Mouse (Mus musculus) liver, embryonic 12.5 days (tissue): ENCODE measurements around the gene Catsper2. TPM values are rescaled to one million over a fixed set of nuclear protein-coding genes. Genes with fewer than 3 reads are reported as not detected.
"Not testable (repeated sequence)": the region's sequence is repeated elsewhere in the genome, so short reads cannot be mapped to it uniquely, and the experiment has no call there.

Source experiments
- ATAC-seq: fragments of 200-750 bp; cut with Nextera tagmentation; 2 replicates; pipeline ENCODE4 v1.8.0; 2017; ENCODE audit warnings: moderate number of reproducible peaks, mild to moderate bottlenecking, moderate library complexity
- H3K27ac ChIP-seq: fragments of 300-500 bp; sonication (generic); 2 replicates; pipeline ENCODE4 v1.5.1; 2016; ENCODE audit warnings: mild to moderate bottlenecking
- H3K27me3 ChIP-seq: fragments of 300-500 bp; sonication (generic); replicated peaks from 2 replicates; pipeline ENCODE4 v1.6.1; 2016; ENCODE audit warnings: mild to moderate bottlenecking, moderate library complexity
- H3K36me3 ChIP-seq: fragments of 300-500 bp; sonication (generic); 2 replicates; pipeline ENCODE4 v1.6.1; 2016; ENCODE audit warnings: mild to moderate bottlenecking, moderate library complexity
- H3K4me1 ChIP-seq: fragments of 300-500 bp; sonication (generic); 2 replicates; pipeline ENCODE4 v1.6.1; 2016
- H3K4me2 ChIP-seq: fragments of 300-500 bp; sonication (generic); 2 replicates; pipeline ENCODE4 v1.6.1; 2016; ENCODE audit warnings: mild to moderate bottlenecking, moderate library complexity
- H3K4me3 ChIP-seq: fragments of 300-500 bp; sonication (generic); 2 replicates; pipeline ENCODE4 v1.5.1; 2016; ENCODE audit warnings: mild to moderate bottlenecking, moderate library complexity
- H3K9ac ChIP-seq: fragments of 300-500 bp; sonication (generic); 2 replicates; pipeline ENCODE4 v1.6.1; 2016; ENCODE audit warnings: mild to moderate bottlenecking, moderate library complexity
- H3K9me3 ChIP-seq: fragments of 300-500 bp; sonication (generic); replicated peaks from 2 replicates; pipeline ENCODE4 v1.6.1; 2016; ENCODE audit warnings: mild to moderate bottlenecking, moderate library complexity
- WGBS: fragments of 180-500 bp; shearing (Covaris S2); methylation state at CpG from one replicate; pipeline ENCODE4 v1.1.7; 2016; ENCODE audit not compliant: insufficient replicate concordance; 5-methylcytosine and 5-hydroxymethylcytosine counted together
- polyA plus RNA-seq: library from polyadenylated mRNA; unstranded; fragments of >200 nt; fragmentation: Nextera tagmentation; extraction: Ambion mirVana; gene quantifications from 2 replicates; pipeline ENCODE4 v1.2.1, GENCODE M21; 2016

Gene Catsper2
- polyA plus RNA-seq, 1 experiment from 2014 or later = 1.0 TPM

- Histone ChIP-seq H3K4me1 (peaks cover 30% of the 10 kb centered on the region), H3K27me3 (no peaks in the 10 kb centered on the region), H3K36me3 (peaks cover 78% of the 10 kb centered on the region), H3K9me3 (no peaks in the 10 kb centered on the region), H3K9ac (no peak overlapping the region), H3K4me2 (no peak overlapping the region), H3K27ac (no peak overlapping the region), H3K4me3 (no peak overlapping the region)
- WGBS = 82% methylated on average over 3 of the region's 3 CpGs
- no peak for ATAC-seq
These were observed 4.9 kb upstream of the Catsper2 start for GRCm38 (mm10) chr2:121418476-121418875.

DNA sequence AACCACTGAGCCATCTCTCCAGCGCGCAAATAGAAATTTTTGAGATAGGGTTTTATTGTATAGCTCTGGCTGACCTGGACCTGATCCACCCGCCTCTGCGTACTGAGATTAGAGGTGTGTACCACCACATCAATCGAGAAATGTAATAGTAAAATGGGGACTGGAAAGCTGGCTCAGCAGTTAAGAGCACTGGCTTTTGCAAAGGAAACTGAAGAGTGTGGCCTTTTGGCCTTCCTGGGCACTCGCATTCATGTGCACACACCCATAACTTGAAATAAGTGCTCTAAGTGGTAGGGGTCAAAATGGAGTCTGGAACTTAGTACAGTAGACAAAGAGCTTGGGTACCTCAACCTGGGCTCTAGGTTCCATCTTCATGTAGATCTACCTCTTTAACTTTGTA is 2.8 kb upstream of the Catsper2 start:
- H3K9me3 ChIP-seq = no peaks in the 10 kb centered on the region
- H3K4me2 ChIP-seq = peak overlapping the region; percentile 89; the same call in 1 of the 2 replicates
- H3K9ac ChIP-seq = no peak overlapping the region
- H3K27ac ChIP-seq = no peak overlapping the region
- no peaks in the 10 kb centered on the region for H3K27me3 ChIP-seq
- ATAC-seq = no peak
- no peak overlapping the region for H3K4me3 ChIP-seq
- 80% methylated on average over 6 of the region's 6 CpGs for WGBS
- peaks cover 57% of the 10 kb centered on the region for H3K36me3 ChIP-seq
- peaks cover 44% of the 10 kb centered on the region for H3K4me1 ChIP-seq

DNA sequence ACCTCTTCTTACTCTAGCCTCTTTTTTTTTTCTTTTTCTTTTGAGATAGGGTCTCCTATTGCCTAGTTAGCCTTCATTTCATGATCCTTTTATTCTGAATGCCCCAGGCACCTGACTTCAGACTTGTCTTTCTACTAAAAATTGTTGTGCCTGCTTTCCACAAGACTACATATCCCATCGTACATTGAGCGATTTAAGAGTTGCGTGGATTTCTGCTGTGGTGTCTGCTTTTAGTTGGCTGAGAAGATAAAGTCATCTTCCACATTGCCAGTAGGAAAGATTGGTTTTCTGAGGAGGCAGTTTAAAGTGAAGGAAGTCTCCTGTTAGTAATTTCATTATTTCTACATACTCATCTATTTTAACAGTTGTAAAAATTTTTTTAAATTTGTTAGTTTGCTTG is 2.0 kb upstream of the Catsper2 start:
- Histone ChIP-seq H3K36me3 (peaks cover 51% of the 10 kb centered on the region), H3K4me1 (peaks cover 44% of the 10 kb centered on the region), H3K27ac (no peak overlapping the region), H3K4me2 (peak overlapping the region; percentile 89), H3K27me3 (no peaks in the 10 kb centered on the region), H3K4me3 (peak overlapping the region; percentile 100), H3K9ac (peak overlapping the region; percentile 99), H3K9me3 (no peaks in the 10 kb centered on the region)
- WGBS = 75% methylated on average over 3 of the region's 3 CpGs
- no peak for ATAC-seq

- Histone ChIP-seq H3K27me3 (no peaks in the 10 kb centered on the region), H3K9me3 (no peaks in the 10 kb centered on the region), H3K9ac (peak overlapping the region; percentile 99), H3K36me3 (peaks cover 47% of the 10 kb centered on the region), H3K4me2 (peak overlapping the region; percentile 89), H3K27ac (0 out of 2 replicates have a peak overlapping the region, but pooled peaks have one; percentile 96), H3K4me3 (peak overlapping the region; percentile 100), H3K4me1 (peaks cover 44% of the 10 kb centered on the region)
- ATAC-seq = no peak
- WGBS = 27% methylated on average over 3 of the region's 3 CpGs
These were observed 1.5 kb upstream of the Catsper2 start for GRCm38 (mm10) chr2:121415103-121415502.

GRCm38 (mm10) chr2:121414139-121414685 is 620 bp upstream of the Catsper2 start:
- Histone ChIP-seq H3K9ac (peak overlapping the region; percentile 99), H3K4me2 (peak overlapping the region; percentile 89), H3K9me3 (no peaks in the 10 kb centered on the region), H3K4me3 (peak overlapping the region; percentile 100), H3K27ac (peak overlapping the region; percentile 96), H3K27me3 (no peaks in the 10 kb centered on the region), H3K4me1 (peaks cover 44% of the 10 kb centered on the region), H3K36me3 (peaks cover 40% of the 10 kb centered on the region)
- WGBS = 0% methylated on average over 32 of the region's 32 CpGs
- peak; percentile 73 for ATAC-seq

DNA sequence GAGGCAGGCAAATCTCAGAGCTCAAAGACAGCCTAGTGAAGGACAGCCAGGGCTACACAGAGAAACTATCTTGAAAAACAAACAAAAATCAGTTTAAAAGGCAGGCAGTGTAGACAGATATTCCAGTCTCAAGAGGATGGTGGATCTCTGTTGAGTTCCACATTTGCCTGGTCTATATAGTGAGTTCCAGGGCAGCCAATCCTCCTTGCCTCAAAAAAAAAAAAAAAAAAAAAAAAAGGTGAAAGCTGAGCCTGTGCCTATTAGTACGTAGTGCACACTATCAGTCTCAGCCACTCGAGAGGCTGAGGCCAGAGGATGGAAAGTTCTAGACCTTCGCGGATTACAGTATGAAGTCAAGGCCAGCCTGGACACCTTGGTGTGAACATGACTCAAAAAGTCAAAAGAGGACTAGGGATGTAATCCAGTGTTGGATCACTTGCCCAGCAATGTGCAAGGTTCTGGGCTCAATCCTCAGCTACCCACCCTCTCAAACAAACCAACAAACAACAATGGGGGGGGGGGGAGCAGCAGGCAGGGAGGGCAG is 677 bp downstream of the Catsper2 start:
- H3K4me3 ChIP-seq = peak overlapping the region; percentile 100
- ATAC-seq = no peak

GRCm38 (mm10) chr2:121408160-121408559 is 5.4 kb downstream of the Catsper2 start:
- H3K4me3 ChIP-seq = no peak overlapping the region
- no peak overlapping the region for H3K9ac ChIP-seq
- 19% methylated on average over 4 of the region's 4 CpGs for WGBS
- H3K27ac ChIP-seq = no peak overlapping the region
- peak; percentile 39; the same call in 1 of the 2 replicates for ATAC-seq
- no peaks in the 10 kb centered on the region for H3K27me3 ChIP-seq
- H3K36me3 ChIP-seq = no peaks in the 10 kb centered on the region
- H3K4me2 ChIP-seq = no peak overlapping the region
- H3K4me1 ChIP-seq = peaks cover 13% of the 10 kb centered on the region
- H3K9me3 ChIP-seq = no peaks in the 10 kb centered on the region

More for the DNA sequence above, 677 bp downstream of the Catsper2 start:
- H3K27me3 ChIP-seq = no peaks in the 10 kb centered on the region
- H3K9me3 ChIP-seq = no peaks in the 10 kb centered on the region
- 6% methylated on average over 4 of the region's 4 CpGs for WGBS
- peaks cover 27% of the 10 kb centered on the region for H3K36me3 ChIP-seq
- H3K27ac ChIP-seq = peak overlapping the region; percentile 96
- H3K4me2 ChIP-seq = peak overlapping the region; percentile 89
- peaks cover 44% of the 10 kb centered on the region for H3K4me1 ChIP-seq
- H3K9ac ChIP-seq = peak overlapping the region; percentile 99

GRCm38 (mm10) chr2:121403296-121403695 is 10.3 kb downstream of the Catsper2 start:
- no peak for ATAC-seq

DNA sequence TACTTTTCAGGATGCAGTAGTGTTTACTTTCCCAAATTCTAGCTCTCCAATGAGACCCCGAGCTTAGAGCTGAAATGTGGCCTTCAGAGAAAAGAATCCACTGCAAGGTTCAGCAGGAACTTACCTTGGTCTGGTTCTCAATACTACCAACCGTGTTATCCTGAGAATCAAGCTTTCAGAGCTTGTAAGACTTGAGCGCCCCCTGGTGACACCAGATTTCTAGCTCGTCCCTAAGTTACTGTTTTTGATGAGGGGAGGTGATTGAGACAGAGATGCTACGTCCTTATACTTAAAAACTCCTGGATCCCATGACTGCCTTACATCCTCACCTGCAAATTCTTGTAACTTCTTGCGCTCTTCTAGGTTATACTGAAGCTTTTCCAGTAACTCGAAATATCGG is 17.0 kb downstream of the Catsper2 start:
- Histone ChIP-seq H3K27ac (no peak overlapping the region), H3K4me3 (no peak overlapping the region), H3K36me3 (no peaks in the 10 kb centered on the region), H3K9me3 (no peaks in the 10 kb centered on the region), H3K4me1 (no peaks in the 10 kb centered on the region), H3K9ac (no peak overlapping the region), H3K27me3 (peaks cover 6% of the 10 kb centered on the region; the same call in 1 of the 2 replicates), H3K4me2 (no peak overlapping the region)
- ATAC-seq = no peak
- WGBS = 14% methylated on average over 8 of the region's 8 CpGs

More at GRCm38 (mm10) chr2:121403296-121403695, 10.3 kb downstream of the Catsper2 start:
- no peak overlapping the region for H3K4me3 ChIP-seq
- no peak overlapping the region for H3K27ac ChIP-seq
- no peak overlapping the region for H3K4me2 ChIP-seq
- H3K9ac ChIP-seq = no peak overlapping the region
- peaks cover 6% of the 10 kb centered on the region; the same call in 1 of the 2 replicates for H3K27me3 ChIP-seq
- no peaks in the 10 kb centered on the region for H3K36me3 ChIP-seq
- no peaks in the 10 kb centered on the region for H3K9me3 ChIP-seq
- H3K4me1 ChIP-seq = no peaks in the 10 kb centered on the region

DNA sequence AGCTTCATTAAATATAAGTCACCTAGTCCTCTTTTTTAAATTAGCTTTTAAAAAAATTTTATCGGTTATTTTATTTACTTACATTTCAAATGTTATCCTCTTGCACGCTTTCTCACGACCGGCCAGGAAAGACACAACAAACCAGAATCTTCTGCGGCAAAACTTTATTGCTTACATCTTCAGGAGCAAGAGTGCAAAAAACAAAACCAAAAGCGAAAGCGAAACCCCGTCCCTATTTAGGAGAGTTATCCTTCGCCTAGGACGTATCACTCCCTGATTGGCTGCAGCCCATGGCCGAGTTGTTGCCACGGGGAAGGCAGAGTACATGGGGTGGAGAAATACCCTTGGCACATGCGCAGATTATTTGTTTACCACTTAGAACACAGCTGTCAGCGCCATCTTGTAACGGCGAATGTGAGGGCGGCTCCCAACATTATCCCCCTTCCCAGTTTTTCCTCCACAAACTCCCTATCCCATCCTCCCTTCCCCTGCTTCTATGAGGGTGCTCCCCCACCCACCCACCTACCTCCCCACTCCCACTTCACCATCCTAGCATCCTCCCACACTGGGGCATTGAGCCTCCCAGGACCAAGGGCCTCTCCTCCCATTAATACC is 26.5 kb downstream of the Catsper2 start, which contains the start of gene Strc:
TSS of gene Strc (minus strand) at position 208 of the 615 bp plus-strand sequence.
- H3K36me3 ChIP-seq, H3K4me1 ChIP-seq, H3K27me3 ChIP-seq, ATAC-seq, H3K9me3 ChIP-seq, H3K4me3 ChIP-seq, H3K27ac ChIP-seq, H3K9ac ChIP-seq, H3K4me2 ChIP-seq: not testable (repeated sequence)
- WGBS = 89% methylated on average over 17 of the region's 17 CpGs

- Histone ChIP-seq H3K9me3 (no peaks in the 10 kb centered on the region), H3K36me3 (no peaks in the 10 kb centered on the region), H3K4me3 (no peak overlapping the region), H3K9ac (no peak overlapping the region), H3K27me3 (peaks cover 26% of the 10 kb centered on the region), H3K27ac (no peak overlapping the region), H3K4me1 (no peaks in the 10 kb centered on the region), H3K4me2 (no peak overlapping the region)
- no peak for ATAC-seq
- WGBS = 33% methylated on average over 2 of the region's 2 CpGs
These were observed 38.8 kb downstream of the Catsper2 start for GRCm38 (mm10) chr2:121374766-121375165.

DNA sequence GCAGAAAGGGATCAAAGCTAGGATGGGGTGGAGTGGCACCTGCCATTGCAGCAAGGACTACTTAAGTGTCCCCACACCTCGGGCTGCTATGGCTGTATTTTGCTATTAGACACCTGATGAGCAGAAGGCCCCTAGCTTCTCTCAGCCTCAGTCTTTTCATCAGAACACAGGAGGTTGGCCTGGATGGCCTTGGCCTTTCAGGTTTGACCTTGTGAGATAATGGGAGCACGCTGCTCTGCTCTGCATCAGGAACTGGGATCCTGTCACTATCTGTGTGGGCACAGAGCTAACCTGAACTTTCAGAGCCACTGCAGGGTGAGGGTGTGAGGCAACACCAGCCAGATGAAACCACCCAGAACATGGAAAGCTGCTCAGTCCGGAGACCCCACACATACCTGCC is 41.3 kb downstream of the Catsper2 start:
- Histone ChIP-seq H3K9ac (no peak overlapping the region), H3K4me1 (no peaks in the 10 kb centered on the region), H3K4me3 (no peak overlapping the region), H3K36me3 (no peaks in the 10 kb centered on the region), H3K27me3 (peaks cover 11% of the 10 kb centered on the region; the same call in 1 of the 2 replicates), H3K4me2 (no peak overlapping the region), H3K27ac (no peak overlapping the region), H3K9me3 (no peaks in the 10 kb centered on the region)
- no peak for ATAC-seq
- WGBS = 58% methylated on average over 3 of the region's 3 CpGs
